Mouse (Mus musculus) embryonic facial prominence, embryonic 11.5 days (tissue): ENCODE measurements around the gene Zfp692. TPM values are rescaled to one million over a fixed set of nuclear protein-coding genes. Genes with fewer than 3 reads are reported as not detected.

Experiments
- ATAC-seq: fragments of 200-750 bp; cut with Nextera tagmentation; replicated peaks from 2 replicates; pipeline ENCODE4 v1.8.0; 2017; ENCODE audit warnings: low read depth; ENCODE audit not compliant: insufficient number of reproducible peaks, low FRiP score, low TSS enrichment
- DNase-seq: peaks from one replicate; pipeline ENCODE4 v3.0.0-alpha.2; 2015; ENCODE audit warnings: low spot score
- H3K27ac ChIP-seq: fragments of 300-500 bp; sonication (generic); replicated peaks from 2 replicates; pipeline ENCODE4 v1.5.1; 2014; ENCODE audit warnings: mild to moderate bottlenecking, low read depth, low read length, control low read depth
- H3K27me3 ChIP-seq: fragments of 300-500 bp; sonication (generic); 2 replicates; pipeline ENCODE4 v1.6.1; 2014; ENCODE audit warnings: mild to moderate bottlenecking, low read length, moderate library complexity, mixed read lengths; ENCODE audit not compliant: control insufficient read depth, insufficient read depth
- H3K36me3 ChIP-seq: fragments of 300-500 bp; sonication (generic); replicated peaks from 2 replicates; pipeline ENCODE4 v1.6.1; 2014; ENCODE audit warnings: low read depth, mild to moderate bottlenecking, low read length, moderate library complexity, mixed read lengths; ENCODE audit not compliant: control insufficient read depth, insufficient read depth
- H3K4me1 ChIP-seq: fragments of 300-500 bp; sonication (generic); 2 replicates; pipeline ENCODE4 v1.6.1; 2014; ENCODE audit warnings: low read length, mixed read lengths; ENCODE audit not compliant: control insufficient read depth, insufficient read depth
- H3K4me2 ChIP-seq: fragments of 300-500 bp; sonication (generic); 2 replicates; pipeline ENCODE4 v1.6.1; 2014; ENCODE audit warnings: low read depth, mild to moderate bottlenecking, control low read depth, low read length, moderate library complexity
- H3K4me3 ChIP-seq: fragments of 300-500 bp; sonication (generic); 2 replicates; pipeline ENCODE4 v1.5.1; 2014; ENCODE audit warnings: low read depth, low read length, control low read depth
- H3K9ac ChIP-seq: fragments of 300-500 bp; sonication (generic); replicated peaks from 2 replicates; pipeline ENCODE4 v1.6.1; 2014; ENCODE audit warnings: mild to moderate bottlenecking, control low read depth, low read length
- H3K9me3 ChIP-seq: fragments of 300-500 bp; sonication (generic); replicated peaks from 2 replicates; pipeline ENCODE4 v1.6.1; 2016; ENCODE audit warnings: mild to moderate bottlenecking, low read length, inconsistent platforms, mixed read lengths; ENCODE audit not compliant: control insufficient read depth
- WGBS: fragments of 180-500 bp; shearing (Covaris S2); extraction: QIAGEN DNeasy Blood & Tissue Kit; methylation state at CpG from one replicate; pipeline ENCODE4 v1.1.7; 2014; 5-methylcytosine and 5-hydroxymethylcytosine counted together
- polyA plus RNA-seq: library from polyadenylated mRNA; unstranded; fragments of >200 nt; fragmentation: Nextera tagmentation; extraction: Ambion mirVana; gene quantifications from 2 replicates; pipeline ENCODE4 v1.2.1, GENCODE M21; 2014

Gene Zfp692
- polyA plus RNA-seq, 1 experiment from 2014 or later: 10.9 TPM

GRCm38 (mm10) chr11:58274572-58274971 is 32.3 kb upstream of the Zfp692 start, which contains the start of gene 4930438A08Rik:
4930438A08Rik (plus strand) TSS chr11:58274799.
- Histone ChIP-seq H3K4me2 (no peak within 1 kb of the TSS), H3K4me1 (no peaks in the 10 kb centered on the region), H3K4me3 (no peak within 1 kb of the TSS), H3K9ac (no peak within 1 kb of the TSS), H3K27ac (no peak within 1 kb of the TSS), H3K9me3 (no peaks in the 10 kb centered on the region), H3K36me3 (no peaks in the 10 kb centered on the region), H3K27me3 (no peaks in the 10 kb centered on the region)
- ATAC-seq: no peak
- WGBS: 41% methylated on average over 2 of the region's 2 CpGs
- no peak for DNase-seq

GRCm38 (mm10) chr11:58275756-58276155 is 31.1 kb upstream of the Zfp692 start:
- Histone ChIP-seq H3K4me1 (no peaks in the 10 kb centered on the region), H3K27ac (no peak overlapping the region), H3K27me3 (no peaks in the 10 kb centered on the region), H3K36me3 (no peaks in the 10 kb centered on the region), H3K4me2 (no peak overlapping the region), H3K9ac (no peak overlapping the region), H3K4me3 (no peak overlapping the region), H3K9me3 (no peaks in the 10 kb centered on the region)
- no peak for ATAC-seq
- WGBS: 59% methylated on average over 4 of the region's 4 CpGs
- DNase-seq: no peak

- Histone ChIP-seq H3K36me3 (no peaks in the 10 kb centered on the region), H3K27ac (no peak overlapping the region), H3K27me3 (no peaks in the 10 kb centered on the region), H3K4me1 (no peaks in the 10 kb centered on the region), H3K9me3 (no peaks in the 10 kb centered on the region), H3K9ac (no peak overlapping the region), H3K4me3 (no peak overlapping the region), H3K4me2 (no peak overlapping the region)
- ATAC-seq (no peak), DNase-seq (no peak)
- 88% methylated on average over 13 of the region's 13 CpGs for WGBS
Observed at GRCm38 (mm10) chr11:58281970-58282496, 24.8 kb upstream of the Zfp692 start.

- ATAC-seq: no peak
- Histone ChIP-seq H3K27ac (no peak overlapping the region), H3K4me3 (no peak overlapping the region), H3K4me1 (no peaks in the 10 kb centered on the region), H3K4me2 (no peak overlapping the region), H3K9me3 (no peaks in the 10 kb centered on the region), H3K27me3 (no peaks in the 10 kb centered on the region), H3K36me3 (no peaks in the 10 kb centered on the region), H3K9ac (no peak overlapping the region)
- no peak for DNase-seq
- WGBS: 86% methylated on average over 5 of the region's 5 CpGs
Observed at GRCm38 (mm10) chr11:58282518-58282917, 24.4 kb upstream of the Zfp692 start.

- Histone ChIP-seq H3K9me3 (no peaks in the 10 kb centered on the region), H3K27ac (no peak overlapping the region), H3K27me3 (no peaks in the 10 kb centered on the region), H3K4me2 (no peak overlapping the region), H3K9ac (no peak overlapping the region), H3K36me3 (no peaks in the 10 kb centered on the region), H3K4me3 (no peak overlapping the region), H3K4me1 (no peaks in the 10 kb centered on the region)
- DNase-seq (no peak), ATAC-seq (no peak)
- WGBS: 75% methylated on average over 9 of the region's 9 CpGs
Observed at GRCm38 (mm10) chr11:58289992-58290682, 16.7 kb upstream of the Zfp692 start.

GRCm38 (mm10) chr11:58290812-58291211 is 16.1 kb upstream of the Zfp692 start:
- Histone ChIP-seq H3K27ac (no peak overlapping the region), H3K4me2 (no peak overlapping the region), H3K4me1 (no peaks in the 10 kb centered on the region), H3K36me3 (no peaks in the 10 kb centered on the region), H3K9me3 (no peaks in the 10 kb centered on the region), H3K4me3 (no peak overlapping the region), H3K27me3 (no peaks in the 10 kb centered on the region), H3K9ac (no peak overlapping the region)
- 85% methylated on average over 4 of the region's 4 CpGs for WGBS
- ATAC-seq: no peak
- no peak for DNase-seq

GRCm38 (mm10) chr11:58292791-58293190 is 14.1 kb upstream of the Zfp692 start:
- no peak overlapping the region for H3K4me2 ChIP-seq
- no peaks in the 10 kb centered on the region for H3K4me1 ChIP-seq
- H3K27me3 ChIP-seq: no peaks in the 10 kb centered on the region
- H3K9me3 ChIP-seq: no peaks in the 10 kb centered on the region
- ATAC-seq (no peak), DNase-seq (no peak)
- no peak overlapping the region for H3K27ac ChIP-seq
- no peaks in the 10 kb centered on the region for H3K36me3 ChIP-seq
- WGBS: 52% methylated on average over 4 of the region's 4 CpGs
- no peak overlapping the region for H3K9ac ChIP-seq
- no peak overlapping the region for H3K4me3 ChIP-seq

GRCm38 (mm10) chr11:58297396-58297795 is 9.5 kb upstream of the Zfp692 start:
- Histone ChIP-seq H3K4me2 (no peak overlapping the region), H3K9ac (no peak overlapping the region), H3K27me3 (no peaks in the 10 kb centered on the region), H3K36me3 (no peaks in the 10 kb centered on the region), H3K27ac (no peak overlapping the region), H3K4me3 (no peak overlapping the region), H3K4me1 (no peaks in the 10 kb centered on the region), H3K9me3 (no peaks in the 10 kb centered on the region)
- DNase-seq: no peak
- ATAC-seq: no peak
- WGBS: 74% methylated on average over 6 of the region's 6 CpGs
